Mouse (Mus musculus) liver, embryonic 15.5 days (tissue): Measurements from ENCODE around the gene Htra3. TPM values are rescaled to one million over a fixed set of nuclear protein-coding genes. Genes with fewer than 3 reads are reported as not detected.

ENCODE experiments used
- ATAC-seq: fragments of 200-750 bp; cut with Nextera tagmentation; 2 replicates; pipeline ENCODE4 v1.8.0; 2017; ENCODE audit warnings: moderate number of reproducible peaks, mild to moderate bottlenecking, moderate library complexity; ENCODE audit not compliant: insufficient read depth
- H3K27ac ChIP-seq: fragments of 300-500 bp; sonication (generic); replicated peaks from 2 replicates; pipeline ENCODE4 v1.5.1; 2015; ENCODE audit warnings: mild to moderate bottlenecking, inconsistent platforms
- H3K27me3 ChIP-seq: fragments of 300-500 bp; sonication (generic); 2 replicates; pipeline ENCODE4 v1.6.1; 2015; ENCODE audit warnings: mild to moderate bottlenecking, inconsistent platforms
- H3K36me3 ChIP-seq: fragments of 300-500 bp; sonication (generic); replicated peaks from 2 replicates; pipeline ENCODE4 v1.6.1; 2015; ENCODE audit warnings: moderate library complexity, mild to moderate bottlenecking, inconsistent platforms
- H3K4me1 ChIP-seq: fragments of 300-500 bp; sonication (generic); replicated peaks from 2 replicates; pipeline ENCODE4 v1.6.1; 2015; ENCODE audit warnings: inconsistent platforms
- H3K4me2 ChIP-seq: fragments of 300-500 bp; sonication (generic); 2 replicates; pipeline ENCODE4 v1.6.1; 2015; ENCODE audit warnings: moderate library complexity, mild to moderate bottlenecking, inconsistent platforms
- H3K4me3 ChIP-seq: fragments of 300-500 bp; sonication (generic); replicated peaks from 2 replicates; pipeline ENCODE4 v1.5.1; 2015; ENCODE audit warnings: mild to moderate bottlenecking, inconsistent platforms
- H3K9ac ChIP-seq: fragments of 300-500 bp; sonication (generic); 2 replicates; pipeline ENCODE4 v1.6.1; 2015; ENCODE audit warnings: moderate library complexity, mild to moderate bottlenecking, inconsistent platforms
- H3K9me3 ChIP-seq: fragments of 300-500 bp; sonication (generic); replicated peaks from 2 replicates; pipeline ENCODE4 v1.6.1; 2016; ENCODE audit warnings: inconsistent platforms
- WGBS: fragments of 180-500 bp; shearing (Covaris S2); methylation state at CpG from one replicate; pipeline ENCODE4 v1.1.7; 2015; ENCODE audit warnings: mixed read lengths; ENCODE audit not compliant: insufficient replicate concordance; 5-methylcytosine and 5-hydroxymethylcytosine counted together
- polyA plus RNA-seq: library from polyadenylated mRNA; unstranded; fragments of >200 nt; fragmentation: Nextera tagmentation; extraction: Ambion mirVana; gene quantifications from 2 replicates; pipeline ENCODE4 v1.2.1, GENCODE M21; 2015

Htra3 gene
- polyA plus RNA-seq, 1 experiment from 2014 or later: 1.9 TPM

- Histone ChIP-seq H3K36me3 (no peaks in the 10 kb centered on the region), H3K27ac (no peak overlapping the region), H3K4me3 (no peak overlapping the region), H3K9ac (no peak overlapping the region), H3K4me1 (no peaks in the 10 kb centered on the region), H3K4me2 (no peak overlapping the region), H3K9me3 (no peaks in the 10 kb centered on the region), H3K27me3 (no peaks in the 10 kb centered on the region)
- no peak for ATAC-seq
- WGBS: 69% methylated on average over 13 of the region's 13 CpGs
Observed at GRCm38 (mm10) chr5:35652872-35653271, 26.7 kb downstream of the Htra3 start.

- Histone ChIP-seq H3K4me2 (no peak overlapping the region), H3K4me3 (no peak overlapping the region), H3K27ac (no peak overlapping the region), H3K9ac (no peak overlapping the region), H3K36me3 (no peaks in the 10 kb centered on the region), H3K27me3 (no peaks in the 10 kb centered on the region), H3K9me3 (no peaks in the 10 kb centered on the region), H3K4me1 (no peaks in the 10 kb centered on the region)
- 55% methylated on average over 3 of the region's 3 CpGs for WGBS
- ATAC-seq: no peak
Observed at GRCm38 (mm10) chr5:35652319-35652718, 27.3 kb downstream of the Htra3 start.

- ATAC-seq: no peak
- Histone ChIP-seq H3K4me1 (no peaks in the 10 kb centered on the region), H3K36me3 (no peaks in the 10 kb centered on the region), H3K27me3 (peaks cover 3% of the 10 kb centered on the region; the same call in 1 of the 2 replicates), H3K9ac (no peak overlapping the region), H3K27ac (no peak overlapping the region), H3K4me2 (no peak overlapping the region), H3K4me3 (no peak overlapping the region), H3K9me3 (no peaks in the 10 kb centered on the region)
- 38% methylated on average over 2 of the region's 2 CpGs for WGBS
Observed at GRCm38 (mm10) chr5:35648230-35648629, 31.4 kb downstream of the Htra3 start.

- peaks cover 3% of the 10 kb centered on the region; the same call in 1 of the 2 replicates for H3K27me3 ChIP-seq
- no peaks in the 10 kb centered on the region for H3K9me3 ChIP-seq
- H3K27ac ChIP-seq: no peak overlapping the region
- H3K36me3 ChIP-seq: no peaks in the 10 kb centered on the region
- ATAC-seq: no peak
- H3K4me3 ChIP-seq: no peak overlapping the region
- 30% methylated on average over 4 of the region's 4 CpGs for WGBS
- no peaks in the 10 kb centered on the region for H3K4me1 ChIP-seq
- no peak overlapping the region for H3K9ac ChIP-seq
- no peak overlapping the region for H3K4me2 ChIP-seq
Observed at GRCm38 (mm10) chr5:35647562-35647961, 32.0 kb downstream of the Htra3 start.

- Histone ChIP-seq H3K27me3 (peaks cover 3% of the 10 kb centered on the region; the same call in 1 of the 2 replicates), H3K27ac (no peak overlapping the region), H3K4me3 (no peak overlapping the region), H3K4me2 (no peak overlapping the region), H3K4me1 (no peaks in the 10 kb centered on the region), H3K9ac (no peak overlapping the region), H3K9me3 (no peaks in the 10 kb centered on the region), H3K36me3 (no peaks in the 10 kb centered on the region)
- 83% methylated on average over 1 of the region's 1 CpGs for WGBS
- ATAC-seq: no peak
Observed at GRCm38 (mm10) chr5:35646927-35647326, 32.7 kb downstream of the Htra3 start.

- no peaks in the 10 kb centered on the region for H3K9me3 ChIP-seq
- H3K4me3 ChIP-seq: no peak overlapping the region
- H3K36me3 ChIP-seq: no peaks in the 10 kb centered on the region
- no peak for ATAC-seq
- H3K4me1 ChIP-seq: no peaks in the 10 kb centered on the region
- H3K27ac ChIP-seq: no peak overlapping the region
- 58% methylated on average over 6 of the region's 6 CpGs for WGBS
- peaks cover 3% of the 10 kb centered on the region; the same call in 1 of the 2 replicates for H3K27me3 ChIP-seq
- no peak overlapping the region for H3K9ac ChIP-seq
- H3K4me2 ChIP-seq: no peak overlapping the region
Observed at GRCm38 (mm10) chr5:35645938-35646493, 33.6 kb downstream of the Htra3 start.

- ATAC-seq: no peak
- Histone ChIP-seq H3K27ac (no peak overlapping the region), H3K36me3 (no peaks in the 10 kb centered on the region), H3K27me3 (peaks cover 3% of the 10 kb centered on the region; the same call in 1 of the 2 replicates), H3K4me1 (no peaks in the 10 kb centered on the region), H3K9ac (no peak overlapping the region), H3K4me2 (no peak overlapping the region), H3K9me3 (no peaks in the 10 kb centered on the region), H3K4me3 (no peak overlapping the region)
- WGBS: 46% methylated on average over 4 of the region's 4 CpGs
Observed at GRCm38 (mm10) chr5:35644082-35644481, 35.5 kb downstream of the Htra3 start.

- Histone ChIP-seq H3K9me3 (no peaks in the 10 kb centered on the region), H3K9ac (no peak overlapping the region), H3K4me2 (no peak overlapping the region), H3K27me3 (peaks cover 3% of the 10 kb centered on the region; the same call in 1 of the 2 replicates), H3K27ac (no peak overlapping the region), H3K4me1 (no peaks in the 10 kb centered on the region), H3K36me3 (no peaks in the 10 kb centered on the region), H3K4me3 (no peak overlapping the region)
- ATAC-seq: no peak
- WGBS: 62% methylated on average over 9 of the region's 9 CpGs
Observed at GRCm38 (mm10) chr5:35643401-35644048, 36.1 kb downstream of the Htra3 start.

- ATAC-seq: no peak
- WGBS: 52% methylated on average over 10 of the region's 10 CpGs
- Histone ChIP-seq H3K36me3 (no peaks in the 10 kb centered on the region), H3K9ac (no peak overlapping the region), H3K27me3 (peaks cover 3% of the 10 kb centered on the region; the same call in 1 of the 2 replicates), H3K4me3 (no peak overlapping the region), H3K27ac (no peak overlapping the region), H3K4me1 (no peaks in the 10 kb centered on the region), H3K9me3 (no peaks in the 10 kb centered on the region), H3K4me2 (no peak overlapping the region)
Observed at GRCm38 (mm10) chr5:35641961-35642584, 37.5 kb downstream of the Htra3 start.

- H3K27ac ChIP-seq: no peak overlapping the region
- H3K4me3 ChIP-seq: no peak overlapping the region
- H3K9ac ChIP-seq: no peak overlapping the region
- 70% methylated on average over 2 of the region's 2 CpGs for WGBS
- no peaks in the 10 kb centered on the region for H3K27me3 ChIP-seq
- no peaks in the 10 kb centered on the region for H3K36me3 ChIP-seq
- no peak overlapping the region for H3K4me2 ChIP-seq
- H3K9me3 ChIP-seq: no peaks in the 10 kb centered on the region
- ATAC-seq: no peak
- no peaks in the 10 kb centered on the region for H3K4me1 ChIP-seq
Observed at GRCm38 (mm10) chr5:35636016-35636415, 43.6 kb downstream of the Htra3 start.

GRCm38 (mm10) chr5:35632841-35633240 lies 46.7 kb downstream of the Htra3 start:
- no peak overlapping the region for H3K9ac ChIP-seq

More at GRCm38 (mm10) chr5:35632841-35633240, 46.7 kb downstream of the Htra3 start:
- WGBS: 69% methylated on average over 6 of the region's 6 CpGs
- Histone ChIP-seq H3K4me1 (no peaks in the 10 kb centered on the region), H3K36me3 (no peaks in the 10 kb centered on the region), H3K27ac (no peak overlapping the region), H3K4me3 (no peak overlapping the region), H3K27me3 (no peaks in the 10 kb centered on the region), H3K9me3 (no peaks in the 10 kb centered on the region), H3K4me2 (no peak overlapping the region)
- ATAC-seq: no peak
